13 mouse cellular contexts compared by ENCODE assay signal in genomic region chr1:188805069-188805468, GRCm38 (mm10).
DNase-seq lines count a peak whose midpoint lies in the region; ATAC-seq and TF ChIP-seq lines count a peak whose summit lies in the region.
"Had no signal": no experiment of that assay in that cellular context is flagged by ENCODE, and none has a peak within 500 bp of the region (broad histone marks: within the 10 kb centered on the region; RNA-seq: fewer than 3 reads in every experiment).

No protein-coding gene starts in this region.

- H3K36me3 ChIP-seq in hindbrain, postnatal 0 days (ENCODE audit: insufficient read depth, low read length): no peaks in the 10 kb centered on the region
- H3K36me3 ChIP-seq in hindbrain, embryonic 12.5 days: no peaks in the 10 kb centered on the region
- H3K36me3 ChIP-seq: limb, embryonic 15.5 days; midbrain, embryonic 13.5 days had no signal

- H3K27me3 ChIP-seq in hindbrain, postnatal 0 days (ENCODE audit: insufficient read depth, low read length): no peaks in the 10 kb centered on the region
- H3K27me3 ChIP-seq in hindbrain, embryonic 12.5 days: 0 out of 2 replicates have a peak, but pooled peaks cover 3% of the 10 kb centered on the region
- H3K27me3 ChIP-seq: limb, embryonic 15.5 days; midbrain, embryonic 13.5 days had no signal

- WGBS in hindbrain, postnatal 0 days: 21% methylated on average over 2 of the region's 2 CpGs
- 14% methylated on average over 2 of the region's 2 CpGs for WGBS in hindbrain, embryonic 12.5 days

- no peaks in the 10 kb centered on the region for H3K4me1 ChIP-seq in hindbrain, postnatal 0 days (ENCODE audit: insufficient read depth, low read length)
- H3K4me1 ChIP-seq in hindbrain, embryonic 12.5 days: peaks cover 6% of the 10 kb centered on the region; the same call in 1 of the 2 replicates
- H3K4me1 ChIP-seq: limb, embryonic 15.5 days had no signal

- no peak overlapping the region for H3K9ac ChIP-seq in hindbrain, postnatal 0 days (replicated peaks; ENCODE audit: low read length)
- H3K9ac ChIP-seq in hindbrain, embryonic 12.5 days: no peak overlapping the region
- H3K9ac ChIP-seq: limb, embryonic 15.5 days; midbrain, embryonic 13.5 days had no signal

- TF ChIP-seq CTCF in hindbrain, postnatal 0 days (IDR thresholded peaks at IDR 0.05; ENCODE audit: low read depth): peak; percentile 50

- ATAC-seq in hindbrain, postnatal 0 days: no peak
- no peak for ATAC-seq in hindbrain, embryonic 12.5 days (ENCODE audit: low FRiP score)
- ATAC-seq: forebrain, embryonic 16.5 days; midbrain, embryonic 13.5 days had no signal

- DNase-seq in hindbrain, postnatal 0 days (ENCODE audit: low spot score): peak; percentile 65
- peak; percentile 7 for DNase-seq in lung, postnatal 14 days
- DNase-seq in lung, postnatal 10 days: no peak
- peak; percentile 14 for DNase-seq in ZHBTc4 (ENCODE audit: low read depth, low spot score)
- DNase-seq in retina, postnatal 1 day: peak; percentile 24
- no peak for DNase-seq in thymus, postnatal 4 days
- DNase-seq in cerebellum, adult 8-10 months: no peak
- DNase-seq: layer of hippocampus, adult 9-11 months; thymus, adult 2 months had no signal

- no peak overlapping the region for H3K4me3 ChIP-seq in hindbrain, postnatal 0 days (ENCODE audit: low read length)
- no peak overlapping the region for H3K4me3 ChIP-seq in hindbrain, embryonic 12.5 days
- H3K4me3 ChIP-seq: limb, embryonic 15.5 days; midbrain, embryonic 13.5 days had no signal

- no peaks in the 10 kb centered on the region for H3K9me3 ChIP-seq in hindbrain, postnatal 0 days (ENCODE audit: low read length)
- H3K9me3 ChIP-seq in hindbrain, embryonic 12.5 days (replicated peaks): no peaks in the 10 kb centered on the region
- H3K9me3 ChIP-seq: limb, embryonic 15.5 days; midbrain, embryonic 13.5 days had no signal

- no peak overlapping the region for H3K27ac ChIP-seq in hindbrain, postnatal 0 days
- no peak overlapping the region for H3K27ac ChIP-seq in hindbrain, embryonic 12.5 days
- H3K27ac ChIP-seq: limb, embryonic 15.5 days; midbrain, embryonic 13.5 days had no signal

- H3K4me2 ChIP-seq in hindbrain, postnatal 0 days (ENCODE audit: low read depth, low read length): no peak overlapping the region
- no peak overlapping the region for H3K4me2 ChIP-seq in hindbrain, embryonic 12.5 days (replicated peaks)
- H3K4me2 ChIP-seq: limb, embryonic 15.5 days; midbrain, embryonic 13.5 days had no signal

Comparison
In these comparisons a context has a peak if more than half of its experiments do, and no peak if none do; other contexts are left out.
1. DNase-seq: peak in hindbrain, postnatal 0 days (single experiment), lung, postnatal 14 days (single experiment), ZHBTc4 (single experiment) and retina, postnatal 1 day (single experiment); none in lung, postnatal 10 days (single experiment), thymus, postnatal 4 days (single experiment) and cerebellum, adult 8-10 months (single experiment).